8 mouse cellular contexts compared by ENCODE assay signal in genomic region chr17:49428751-49429415, GRCm38 (mm10). TPM values are rescaled to one million over a fixed set of nuclear protein-coding genes. Genes with fewer than 3 reads are reported as not detected.
A peak's percentile ranks its signal among the peaks of the same experiment; 100 is the strongest.
DNase-seq lines count a peak whose midpoint lies in the region; ATAC-seq and TF ChIP-seq lines count a peak whose summit lies in the region.

No protein-coding gene starts in this region.

- 73% methylated on average over 13 of the region's 13 CpGs for WGBS in forebrain, embryonic 12.5 days
- 56% methylated on average over 13 of the region's 13 CpGs for WGBS in hindbrain, postnatal 0 days
- 48% methylated on average over 13 of the region's 13 CpGs for WGBS in olfactory bulb, adult 2 months

- no peaks in the 10 kb centered on the region for H3K9me3 ChIP-seq in forebrain, embryonic 12.5 days
- H3K9me3 ChIP-seq in hindbrain, postnatal 0 days (ENCODE audit: low read length), result no peaks in the 10 kb centered on the region

- no peak for TF ChIP-seq CTCF in hindbrain, postnatal 0 days (IDR thresholded peaks at IDR 0.05; ENCODE audit: low read depth)
- TF ChIP-seq CTCF in olfactory bulb, adult 2 months (IDR thresholded peaks at IDR 0.05; ENCODE audit: insufficient read depth, low read depth, low read length), result no peak

- H3K36me3 ChIP-seq in forebrain, embryonic 12.5 days (replicated peaks), result no peaks in the 10 kb centered on the region
- no peaks in the 10 kb centered on the region for H3K36me3 ChIP-seq in hindbrain, postnatal 0 days (ENCODE audit: insufficient read depth, low read length)

- peak; percentile 9 for DNase-seq in embryo, embryonic 11 days
- no peak for DNase-seq in embryo, embryonic 9.5 days (ENCODE audit: extremely low spot score)
- peak; percentile 92 for DNase-seq in adipocyte (ENCODE audit: low spot score)
- no peak for DNase-seq in hindbrain, postnatal 0 days (ENCODE audit: low spot score)
- DNase-seq in lung, adult 18-20 months, result peak; percentile 69 to 86
- no peak for DNase-seq in embryo, embryonic 10.5 days (ENCODE audit: low spot score)

- peak overlapping the region; percentile 83 for H3K9ac ChIP-seq in forebrain, embryonic 12.5 days
- peak overlapping the region; percentile 84 for H3K9ac ChIP-seq in hindbrain, postnatal 0 days (replicated peaks; ENCODE audit: low read length)

- H3K4me3 ChIP-seq in forebrain, embryonic 12.5 days (replicated peaks), result peak overlapping the region; percentile 71
- peak overlapping the region; percentile 71 for H3K4me3 ChIP-seq in hindbrain, postnatal 0 days (ENCODE audit: low read length)
- H3K4me3 ChIP-seq in olfactory bulb, adult 2 months (ENCODE audit: insufficient read depth, low read depth, low read length), result peak overlapping the region; percentile 80

- H3K27me3 ChIP-seq in forebrain, embryonic 12.5 days, result no peaks in the 10 kb centered on the region
- H3K27me3 ChIP-seq in hindbrain, postnatal 0 days (ENCODE audit: insufficient read depth, low read length), result no peaks in the 10 kb centered on the region

- H3K27ac ChIP-seq in forebrain, embryonic 12.5 days, result no peak overlapping the region
- H3K27ac ChIP-seq in hindbrain, postnatal 0 days, result peak overlapping the region; percentile 61; the same call in 1 of the 2 replicates
- no peak overlapping the region for H3K27ac ChIP-seq in olfactory bulb, adult 2 months (ENCODE audit: insufficient read depth, low read depth, low read length)

- H3K4me1 ChIP-seq in forebrain, embryonic 12.5 days, result peaks cover 19% of the 10 kb centered on the region
- no peaks in the 10 kb centered on the region for H3K4me1 ChIP-seq in hindbrain, postnatal 0 days (ENCODE audit: insufficient read depth, low read length)
- H3K4me1 ChIP-seq in olfactory bulb, adult 2 months (ENCODE audit: control insufficient read depth, insufficient read depth, low read length), result peaks cover 20% of the 10 kb centered on the region

- no peak for ATAC-seq in forebrain, embryonic 12.5 days (ENCODE audit: low FRiP score)
- no peak for ATAC-seq in hindbrain, postnatal 0 days

- TF ChIP-seq POLR2A in olfactory bulb, adult 2 months (IDR thresholded peaks at IDR 0.05; ENCODE audit: insufficient read depth, low read depth, low read length), result no peak

- H3K4me2 ChIP-seq in forebrain, embryonic 12.5 days, result peak overlapping the region; percentile 83
- H3K4me2 ChIP-seq in hindbrain, postnatal 0 days (ENCODE audit: low read depth, low read length), result peak overlapping the region; percentile 95

RNA-seq across cellular contexts. Expression of gene Mocs1, which starts 0.7 kb away (rescaled TPM):
- 3.6 and 4.5 TPM in 2 replicates for polyA plus RNA-seq in forebrain, embryonic 12.5 days (2016; fragmentation: Nextera tagmentation; extraction: Ambion mirVana)
- 13.6 and 18.4 TPM in 2 replicates for total RNA-seq in hindbrain, postnatal 0 days (2014; rRNA removed)
- polyA plus RNA-seq in hindbrain, postnatal 0 days (2015; fragmentation: Nextera tagmentation; extraction: Ambion mirVana), result 4.4 and 4.7 TPM in 2 replicates
- not detected in 2 replicates for polyA plus RNA-seq in olfactory bulb, adult 2 months (2012; ENCODE audit: insufficient read depth, insufficient read length, low replicate concordance, missing spikeins)

Comparison
In these comparisons a context has a peak if more than half of its experiments do, and no peak if none do; other contexts are left out.
1. DNase-seq: peak in embryo, embryonic 11 days (single experiment), adipocyte (single experiment) and lung, adult 18-20 months (2 of 2); none in embryo, embryonic 9.5 days (single experiment), hindbrain, postnatal 0 days (single experiment) and embryo, embryonic 10.5 days (single experiment).
2. Peak in every context shown above with its lines, with median percentiles within 50 percentile points of each other: H3K4me3 ChIP-seq.